Mouse (Mus musculus): Measurements from ENCODE around the gene Tmc1. TPM values are rescaled to one million over a fixed set of nuclear protein-coding genes. Genes with fewer than 3 reads are reported as not detected.

The Tmc1 gene
- polyA plus RNA-seq, 1 experiment, result not detected

GRCm38 (mm10) chr19:20764214-20764613, 189.8 kb downstream of the Tmc1 start:
- TF ChIP-seq CTCF (IDR thresholded peaks at IDR 0.05; ENCODE audit: borderline replicate concordance, insufficient read depth, low read length), result no peak
- no peak for TF ChIP-seq POLR2A (IDR thresholded peaks at IDR 0.05; ENCODE audit: low read depth, low read length)
- Histone ChIP-seq H3K27ac (ENCODE audit: insufficient read depth, low read length) (no peak overlapping the region), H3K4me1 (ENCODE audit: control insufficient read depth, insufficient read depth, low read length) (no peaks in the 10 kb centered on the region), H3K4me3 (ENCODE audit: insufficient read depth, low read length) (no peak overlapping the region)

GRCm38 (mm10) chr19:20761675-20762426, 192.2 kb downstream of the Tmc1 start:
- Histone ChIP-seq H3K4me1 (ENCODE audit: control insufficient read depth, insufficient read depth, low read length) (no peaks in the 10 kb centered on the region), H3K27ac (ENCODE audit: insufficient read depth, low read length) (no peak overlapping the region), H3K4me3 (ENCODE audit: insufficient read depth, low read length) (no peak overlapping the region)
- no peak for TF ChIP-seq POLR2A (IDR thresholded peaks at IDR 0.05; ENCODE audit: low read depth, low read length)
- TF ChIP-seq CTCF (IDR thresholded peaks at IDR 0.05; ENCODE audit: borderline replicate concordance, insufficient read depth, low read length), result no peak

- H3K4me3 ChIP-seq (ENCODE audit: insufficient read depth, low read length), result no peak overlapping the region
- H3K27ac ChIP-seq (ENCODE audit: insufficient read depth, low read length), result no peak overlapping the region
- TF ChIP-seq CTCF (IDR thresholded peaks at IDR 0.05; ENCODE audit: borderline replicate concordance, insufficient read depth, low read length) (no peak), POLR2A (IDR thresholded peaks at IDR 0.05; ENCODE audit: low read depth, low read length) (no peak)
- H3K4me1 ChIP-seq (ENCODE audit: control insufficient read depth, insufficient read depth, low read length), result no peaks in the 10 kb centered on the region
Observed at GRCm38 (mm10) chr19:20761119-20761518, 192.9 kb downstream of the Tmc1 start.

- Histone ChIP-seq H3K27ac (ENCODE audit: insufficient read depth, low read length) (no peak overlapping the region), H3K4me3 (ENCODE audit: insufficient read depth, low read length) (no peak overlapping the region), H3K4me1 (ENCODE audit: control insufficient read depth, insufficient read depth, low read length) (no peaks in the 10 kb centered on the region)
- TF ChIP-seq CTCF (IDR thresholded peaks at IDR 0.05; ENCODE audit: borderline replicate concordance, insufficient read depth, low read length), result no peak
- no peak for TF ChIP-seq POLR2A (IDR thresholded peaks at IDR 0.05; ENCODE audit: low read depth, low read length)
Observed at GRCm38 (mm10) chr19:20744630-20745029, 209.4 kb downstream of the Tmc1 start.

Other genes with a start within 250 kb of the Tmc1 start
- gene Aldh1a7, start 226.6 kb downstream of the Tmc1 start, polyA plus RNA-seq (2011; ENCODE audit: insufficient read length, low read depth, missing spikeins), result 0.60 and 0.68 TPM in 2 replicates